Mouse (Mus musculus) liver, embryonic 15.5 days (tissue): ENCODE data around the gene Cyp4x1. TPM values are rescaled to one million over a fixed set of nuclear protein-coding genes. Genes with fewer than 3 reads are reported as not detected.

Source experiments
- ATAC-seq: fragments of 200-750 bp; cut with Nextera tagmentation; 2 replicates; pipeline ENCODE4 v1.8.0; 2017; ENCODE audit warnings: moderate number of reproducible peaks, mild to moderate bottlenecking, moderate library complexity; ENCODE audit not compliant: insufficient read depth
- H3K27ac ChIP-seq: fragments of 300-500 bp; sonication (generic); replicated peaks from 2 replicates; pipeline ENCODE4 v1.5.1; 2015; ENCODE audit warnings: mild to moderate bottlenecking, inconsistent platforms
- H3K27me3 ChIP-seq: fragments of 300-500 bp; sonication (generic); 2 replicates; pipeline ENCODE4 v1.6.1; 2015; ENCODE audit warnings: mild to moderate bottlenecking, inconsistent platforms
- H3K36me3 ChIP-seq: fragments of 300-500 bp; sonication (generic); replicated peaks from 2 replicates; pipeline ENCODE4 v1.6.1; 2015; ENCODE audit warnings: moderate library complexity, mild to moderate bottlenecking, inconsistent platforms
- H3K4me1 ChIP-seq: fragments of 300-500 bp; sonication (generic); replicated peaks from 2 replicates; pipeline ENCODE4 v1.6.1; 2015; ENCODE audit warnings: inconsistent platforms
- H3K4me2 ChIP-seq: fragments of 300-500 bp; sonication (generic); 2 replicates; pipeline ENCODE4 v1.6.1; 2015; ENCODE audit warnings: moderate library complexity, mild to moderate bottlenecking, inconsistent platforms
- H3K4me3 ChIP-seq: fragments of 300-500 bp; sonication (generic); replicated peaks from 2 replicates; pipeline ENCODE4 v1.5.1; 2015; ENCODE audit warnings: mild to moderate bottlenecking, inconsistent platforms
- H3K9ac ChIP-seq: fragments of 300-500 bp; sonication (generic); 2 replicates; pipeline ENCODE4 v1.6.1; 2015; ENCODE audit warnings: moderate library complexity, mild to moderate bottlenecking, inconsistent platforms
- H3K9me3 ChIP-seq: fragments of 300-500 bp; sonication (generic); replicated peaks from 2 replicates; pipeline ENCODE4 v1.6.1; 2016; ENCODE audit warnings: inconsistent platforms
- WGBS: fragments of 180-500 bp; shearing (Covaris S2); methylation state at CpG from one replicate; pipeline ENCODE4 v1.1.7; 2015; ENCODE audit warnings: mixed read lengths; ENCODE audit not compliant: insufficient replicate concordance; 5-methylcytosine and 5-hydroxymethylcytosine counted together
- polyA plus RNA-seq: library from polyadenylated mRNA; unstranded; fragments of >200 nt; fragmentation: Nextera tagmentation; extraction: Ambion mirVana; gene quantifications from 2 replicates; pipeline ENCODE4 v1.2.1, GENCODE M21; 2015

The Cyp4x1 gene
- polyA plus RNA-seq, 1 experiment from 2014 or later = 0.05 TPM

DNA sequence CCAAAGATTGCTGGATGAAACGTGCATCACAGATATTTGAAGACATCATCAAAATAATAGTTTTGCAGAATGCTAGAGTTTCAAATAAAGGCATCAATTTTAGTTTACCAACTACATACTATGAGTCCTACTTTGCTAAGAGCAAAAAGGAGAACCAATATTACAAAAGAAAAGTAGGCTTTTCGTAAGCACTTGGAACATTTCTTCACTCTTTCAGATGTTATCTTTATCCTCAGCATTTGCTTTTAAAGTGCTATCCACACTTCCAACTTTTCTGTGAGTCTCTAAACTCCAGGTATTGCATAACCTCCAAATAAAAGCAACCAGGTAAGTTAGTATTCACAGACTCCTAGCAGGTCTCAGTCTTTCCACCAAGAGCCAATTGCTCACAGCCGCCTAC, 14.4 kb downstream of the Cyp4x1 start:
- no peak for ATAC-seq
- WGBS = 57% methylated on average over 3 of the region's 3 CpGs
- Histone ChIP-seq H3K9ac (no peak overlapping the region), H3K9me3 (no peaks in the 10 kb centered on the region), H3K4me1 (no peaks in the 10 kb centered on the region), H3K27me3 (no peaks in the 10 kb centered on the region), H3K27ac (no peak overlapping the region), H3K4me3 (no peak overlapping the region), H3K36me3 (no peaks in the 10 kb centered on the region), H3K4me2 (no peak overlapping the region)

DNA sequence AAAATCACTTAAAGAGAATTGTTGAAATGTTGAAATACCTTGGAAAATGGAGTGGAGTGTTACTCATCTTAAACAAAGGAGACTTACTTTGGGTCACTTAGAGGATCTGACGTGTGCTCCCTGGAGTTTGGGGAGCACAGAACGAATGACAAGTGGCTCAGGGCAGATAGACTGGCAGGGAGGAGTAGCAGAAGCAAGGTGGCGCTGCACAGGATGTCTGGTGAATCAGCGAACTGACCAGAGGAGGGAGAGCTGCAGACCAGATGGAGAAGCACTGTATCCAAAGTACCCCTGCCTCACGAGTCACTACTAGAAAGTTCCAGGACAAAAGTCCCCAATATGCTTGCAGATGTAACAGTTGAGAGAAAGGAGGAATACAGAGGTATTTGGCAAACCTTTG, 20.8 kb downstream of the Cyp4x1 start:
- H3K4me1 ChIP-seq = no peaks in the 10 kb centered on the region
- H3K27me3 ChIP-seq = peaks cover 16% of the 10 kb centered on the region
- no peak for ATAC-seq
- WGBS = 20% methylated on average over 5 of the region's 5 CpGs
- no peaks in the 10 kb centered on the region for H3K9me3 ChIP-seq
- no peak overlapping the region for H3K4me2 ChIP-seq
- no peak overlapping the region for H3K27ac ChIP-seq
- H3K36me3 ChIP-seq = no peaks in the 10 kb centered on the region
- H3K4me3 ChIP-seq = no peak overlapping the region
- H3K9ac ChIP-seq = no peak overlapping the region

DNA sequence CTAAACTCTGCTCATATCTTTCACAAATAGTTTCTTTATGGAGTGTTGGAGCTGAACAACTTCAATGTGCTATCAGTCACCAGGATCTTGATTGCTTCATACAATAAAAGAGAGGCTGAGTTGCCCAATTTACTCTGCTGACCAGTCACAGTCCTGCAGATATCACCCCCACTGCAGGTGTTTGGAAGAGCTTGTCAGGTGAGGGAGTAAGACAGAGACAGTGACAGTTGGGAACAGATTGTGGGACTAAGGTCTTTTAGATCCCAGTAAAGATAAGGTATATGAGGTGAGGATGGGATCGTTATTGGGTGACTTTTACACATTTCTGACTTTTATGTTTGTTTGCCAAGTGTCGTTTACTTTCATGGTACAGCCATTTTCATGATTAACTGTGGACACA, 22.9 kb downstream of the Cyp4x1 start:
- Histone ChIP-seq H3K9ac (no peak overlapping the region), H3K4me1 (no peaks in the 10 kb centered on the region), H3K27me3 (peaks cover 16% of the 10 kb centered on the region), H3K27ac (no peak overlapping the region), H3K36me3 (no peaks in the 10 kb centered on the region), H3K4me2 (no peak overlapping the region), H3K9me3 (no peaks in the 10 kb centered on the region), H3K4me3 (no peak overlapping the region)
- ATAC-seq = no peak
- WGBS = 52% methylated on average over 2 of the region's 2 CpGs

DNA sequence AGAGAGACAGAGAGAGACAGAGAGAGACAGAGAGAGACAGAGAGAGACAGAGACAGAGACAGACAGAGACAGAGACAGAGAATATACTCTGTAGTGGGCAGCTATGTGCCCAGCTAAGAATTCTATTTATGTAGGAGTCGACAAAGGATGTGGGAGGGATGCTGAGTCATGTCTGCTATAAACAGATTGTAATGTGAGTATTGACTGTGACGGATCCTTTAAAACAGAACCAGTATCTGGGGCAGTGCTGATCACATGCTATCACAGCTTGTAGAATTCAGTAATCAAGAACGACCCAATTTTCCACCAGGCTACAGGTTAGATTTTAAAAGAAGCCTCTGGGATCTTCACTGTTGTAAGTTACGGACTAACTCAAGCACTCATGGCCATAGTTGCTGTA, 30.6 kb downstream of the Cyp4x1 start:
- 21% methylated on average over 4 of the region's 4 CpGs for WGBS
- Histone ChIP-seq H3K4me2 (no peak overlapping the region; the same call in 1 of the 2 replicates), H3K4me3 (no peak overlapping the region), H3K36me3 (no peaks in the 10 kb centered on the region), H3K4me1 (peaks cover 19% of the 10 kb centered on the region), H3K9me3 (no peaks in the 10 kb centered on the region), H3K27me3 (0 out of 2 replicates have a peak, but pooled peaks cover 3% of the 10 kb centered on the region), H3K27ac (peak overlapping the region; percentile 66), H3K9ac (no peak overlapping the region)
- peak; percentile 73 for ATAC-seq

DNA sequence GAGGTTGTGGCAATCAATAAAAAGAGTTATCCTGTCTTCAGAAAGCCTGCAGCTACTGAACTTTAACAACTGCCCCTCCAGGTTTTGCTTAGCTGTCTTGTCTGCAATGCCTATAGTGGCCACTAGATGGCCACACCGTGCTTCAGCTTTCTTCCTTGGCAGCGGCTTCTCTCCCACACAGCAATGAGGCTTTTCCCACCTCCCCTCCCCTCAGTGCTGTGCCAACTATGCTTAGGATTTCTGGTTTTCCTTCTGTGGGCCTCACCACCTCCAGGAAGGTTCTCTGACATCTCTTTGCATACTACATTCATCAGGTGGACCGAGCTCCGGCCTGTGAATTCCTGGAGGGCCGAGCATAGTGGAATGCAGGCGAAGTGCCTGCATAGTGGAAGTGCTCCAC, 32.4 kb downstream of the Cyp4x1 start:
- peak overlapping the region; percentile 25; the same call in 1 of the 2 replicates for H3K4me2 ChIP-seq
- H3K4me1 ChIP-seq = peaks cover 36% of the 10 kb centered on the region
- H3K27me3 ChIP-seq = 0 out of 2 replicates have a peak, but pooled peaks cover 3% of the 10 kb centered on the region
- no peak overlapping the region for H3K9ac ChIP-seq
- no peak overlapping the region for H3K4me3 ChIP-seq
- H3K27ac ChIP-seq = no peak overlapping the region
- 51% methylated on average over 6 of the region's 6 CpGs for WGBS
- no peak for ATAC-seq
- H3K9me3 ChIP-seq = no peaks in the 10 kb centered on the region
- no peaks in the 10 kb centered on the region for H3K36me3 ChIP-seq

DNA sequence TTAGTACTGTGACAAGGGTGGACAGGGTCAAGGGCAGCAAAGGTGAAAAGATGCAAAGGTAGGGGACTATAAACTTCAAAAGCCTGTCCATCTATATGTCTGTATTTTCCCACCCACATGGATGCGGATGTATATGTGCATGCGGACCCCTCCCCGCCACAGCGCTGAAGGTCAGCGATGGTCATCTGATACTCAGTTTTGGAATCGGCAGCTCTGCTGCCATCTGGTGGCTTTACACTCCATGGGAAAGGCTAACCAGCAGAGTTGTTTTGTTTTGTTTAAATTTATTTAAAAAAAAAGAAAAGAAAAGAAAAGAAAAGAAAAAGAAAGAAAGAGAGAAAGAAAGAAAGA, 37.0 kb downstream of the Cyp4x1 start:
- no peaks in the 10 kb centered on the region for H3K9me3 ChIP-seq
- peak overlapping the region; percentile 71 for H3K9ac ChIP-seq
- 0 out of 2 replicates have a peak, but pooled peaks cover 9% of the 10 kb centered on the region for H3K27me3 ChIP-seq
- peak overlapping the region; percentile 52 for H3K4me3 ChIP-seq
- ATAC-seq = no peak
- peak overlapping the region; percentile 96 for H3K27ac ChIP-seq
- WGBS = under 1% methylated on average over 6 of the region's 6 CpGs
- peaks cover 65% of the 10 kb centered on the region for H3K4me1 ChIP-seq
- H3K4me2 ChIP-seq = peak overlapping the region; percentile 89
- no peaks in the 10 kb centered on the region for H3K36me3 ChIP-seq

DNA sequence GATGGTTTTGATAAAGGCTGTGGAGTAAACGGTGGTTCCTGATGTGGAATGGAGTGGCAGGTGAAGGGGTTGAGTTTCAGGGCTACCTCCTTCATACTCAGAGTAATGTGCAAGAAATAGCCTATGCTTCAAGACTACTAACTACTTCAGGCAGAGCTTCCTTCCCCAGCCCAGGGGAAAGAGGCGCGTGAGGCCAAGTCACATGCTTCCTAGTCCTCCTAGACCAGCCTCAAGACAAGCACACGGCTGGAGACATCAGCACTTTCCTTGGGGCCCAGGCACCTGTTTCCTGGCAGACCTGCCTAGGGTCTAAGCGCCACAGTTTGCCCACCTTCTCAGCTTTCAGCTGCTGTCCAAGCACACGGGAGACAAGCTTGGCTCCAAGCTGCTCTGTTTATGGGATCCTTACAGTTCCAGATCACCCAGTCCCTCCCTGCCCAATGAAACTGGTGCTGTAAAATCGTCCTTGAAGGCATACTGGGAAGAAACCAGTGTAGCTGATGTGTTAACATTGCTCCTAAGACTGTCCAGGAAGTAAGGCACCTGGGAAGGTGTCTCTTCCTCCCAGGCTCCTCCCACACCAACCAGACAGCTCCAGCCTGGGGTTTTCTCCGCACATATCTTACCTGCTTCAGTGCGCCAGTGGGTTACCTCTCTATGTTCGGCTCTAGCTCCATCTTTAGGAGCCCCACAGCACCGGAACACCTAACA, 37.5 kb downstream of the Cyp4x1 start:
- Histone ChIP-seq H3K9me3 (no peaks in the 10 kb centered on the region), H3K27ac (peak overlapping the region; percentile 96), H3K4me1 (peaks cover 68% of the 10 kb centered on the region), H3K4me2 (peak overlapping the region; percentile 89), H3K9ac (peak overlapping the region; percentile 71), H3K36me3 (no peaks in the 10 kb centered on the region), H3K4me3 (peak overlapping the region; percentile 52), H3K27me3 (0 out of 2 replicates have a peak, but pooled peaks cover 9% of the 10 kb centered on the region)
- 3% methylated on average over 11 of the region's 11 CpGs for WGBS
- no peak for ATAC-seq

DNA sequence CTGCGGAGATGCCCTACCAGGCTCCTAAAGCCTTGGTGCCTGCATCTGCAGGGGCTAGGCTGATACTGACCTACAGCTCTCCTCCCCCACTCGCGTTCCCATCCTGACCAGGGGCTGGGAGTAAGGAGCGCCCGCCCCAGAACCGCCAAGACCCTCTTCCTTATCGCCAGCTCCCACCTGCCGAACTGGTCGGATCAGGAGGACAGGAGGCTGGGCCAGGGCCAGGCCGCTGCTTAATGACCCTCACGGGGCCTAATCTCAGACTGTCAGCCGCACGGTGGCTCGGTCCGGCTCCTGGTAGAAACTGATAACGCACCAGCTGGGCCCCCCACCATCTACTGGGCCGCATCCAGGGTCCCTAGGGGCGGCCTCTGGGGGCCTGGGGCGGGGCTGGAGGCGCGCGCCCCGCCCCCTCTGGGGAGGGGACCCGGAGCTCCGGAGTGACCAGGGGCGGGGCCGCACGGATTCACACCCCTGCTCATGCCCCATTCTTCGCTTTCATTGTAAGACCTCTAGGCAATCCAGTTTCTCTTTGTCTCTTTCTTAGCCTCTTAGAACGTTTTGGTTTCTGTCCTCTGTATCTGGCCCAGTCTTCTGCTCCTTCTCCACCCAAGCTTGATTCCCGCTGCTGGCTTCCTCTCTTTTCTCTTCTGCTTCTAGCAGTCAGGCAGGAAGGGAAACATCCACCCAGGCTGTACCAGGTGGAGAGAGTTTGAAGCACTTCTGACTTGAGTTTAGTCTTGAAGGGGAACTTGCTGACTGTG, 38.2 kb downstream of the Cyp4x1 start:
- Histone ChIP-seq H3K9me3 (no peaks in the 10 kb centered on the region), H3K36me3 (no peaks in the 10 kb centered on the region), H3K27me3 (0 out of 2 replicates have a peak, but pooled peaks cover 9% of the 10 kb centered on the region), H3K27ac (peak overlapping the region; percentile 96), H3K4me2 (peak overlapping the region; percentile 89), H3K4me3 (peak overlapping the region; percentile 52), H3K4me1 (peaks cover 75% of the 10 kb centered on the region), H3K9ac (peak overlapping the region; percentile 71)
- peak; percentile 93 for ATAC-seq
- 1% methylated on average over 31 of the region's 31 CpGs for WGBS

DNA sequence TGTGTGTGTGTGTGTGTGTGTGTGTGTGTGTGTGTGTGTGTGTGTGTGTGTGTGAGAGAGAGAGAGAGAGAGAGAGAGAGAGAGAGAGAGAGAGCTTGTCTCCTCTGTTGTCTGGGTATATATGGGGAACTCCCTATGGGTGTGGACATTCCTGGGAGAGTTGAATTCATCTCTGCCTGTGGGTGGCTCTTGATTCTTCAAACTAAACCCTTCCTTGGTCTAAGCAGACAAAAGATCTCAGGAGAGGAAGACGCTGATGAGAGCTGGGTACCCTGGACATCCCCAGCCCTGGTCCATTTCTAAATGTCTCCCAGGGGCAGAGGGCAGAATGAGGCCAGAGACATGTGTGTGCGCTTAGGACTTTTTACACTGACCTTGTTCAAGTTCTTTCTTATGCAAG, 40.0 kb downstream of the Cyp4x1 start:
- Histone ChIP-seq H3K27me3 (0 out of 2 replicates have a peak, but pooled peaks cover 6% of the 10 kb centered on the region), H3K9me3 (no peaks in the 10 kb centered on the region), H3K4me3 (no peak overlapping the region), H3K27ac (peak overlapping the region; percentile 96), H3K9ac (peak overlapping the region; percentile 71), H3K36me3 (no peaks in the 10 kb centered on the region), H3K4me1 (peaks cover 91% of the 10 kb centered on the region), H3K4me2 (peak overlapping the region; percentile 89)
- no peak for ATAC-seq
- 59% methylated on average over 2 of the region's 2 CpGs for WGBS

DNA sequence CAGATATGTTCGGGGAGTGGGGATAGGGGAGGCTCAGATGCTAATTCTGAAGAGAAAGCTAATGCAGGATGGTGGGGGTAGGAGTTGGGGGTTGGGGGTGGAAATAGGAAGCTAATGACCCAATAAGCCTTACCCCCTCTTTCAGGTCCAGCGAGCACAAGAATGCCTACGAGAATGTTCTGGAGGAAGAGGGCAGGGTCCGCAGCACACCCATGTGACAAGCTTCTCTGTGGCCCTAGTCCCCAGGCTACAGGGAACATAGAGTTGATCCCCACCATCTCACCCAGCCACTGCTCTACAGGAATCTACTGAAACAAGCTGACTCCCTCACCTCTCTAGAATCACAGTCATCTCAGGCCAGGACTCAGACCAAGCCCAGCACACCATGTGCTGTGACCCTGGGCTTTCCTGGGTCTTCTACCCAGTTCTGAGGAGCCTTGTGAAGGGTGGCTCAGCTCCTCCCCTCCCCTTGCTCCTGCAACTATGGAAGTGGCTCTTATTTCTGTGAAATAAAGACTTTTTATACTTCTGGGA, 40.7 kb downstream of the Cyp4x1 start:
- Histone ChIP-seq H3K36me3 (no peaks in the 10 kb centered on the region), H3K4me1 (peaks cover 96% of the 10 kb centered on the region), H3K27ac (peak overlapping the region; percentile 96), H3K4me3 (peak overlapping the region; percentile 4; the same call in 1 of the 2 replicates), H3K4me2 (peak overlapping the region; percentile 89), H3K27me3 (0 out of 2 replicates have a peak, but pooled peaks cover 6% of the 10 kb centered on the region), H3K9ac (peak overlapping the region; percentile 71), H3K9me3 (no peaks in the 10 kb centered on the region)
- 67% methylated on average over 4 of the region's 4 CpGs for WGBS
- no peak for ATAC-seq

DNA sequence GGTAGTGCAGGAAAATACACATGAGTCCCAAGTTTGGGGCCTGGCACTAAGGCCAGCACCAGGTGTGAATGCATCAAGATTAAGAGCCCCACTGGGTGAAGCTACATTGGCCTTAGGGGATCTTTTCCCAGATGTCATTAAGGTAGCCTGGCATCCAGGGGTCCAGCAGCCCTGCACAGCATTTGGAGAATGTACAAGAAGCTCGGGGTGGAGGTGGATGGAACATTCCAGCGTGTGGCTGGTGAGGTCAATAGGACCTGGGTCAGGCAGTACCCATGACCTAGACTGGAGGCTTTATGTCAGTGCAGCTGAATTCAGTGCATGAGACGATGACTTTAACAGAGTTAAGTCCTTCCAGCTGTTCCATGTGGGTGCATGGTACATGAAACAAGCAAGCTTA, 42.3 kb downstream of the Cyp4x1 start:
- H3K27me3 ChIP-seq = 0 out of 2 replicates have a peak, but pooled peaks cover 15% of the 10 kb centered on the region
- peaks cover 98% of the 10 kb centered on the region for H3K4me1 ChIP-seq
- no peak overlapping the region for H3K9ac ChIP-seq
- peak overlapping the region; percentile 89 for H3K4me2 ChIP-seq
- WGBS = 78% methylated on average over 3 of the region's 3 CpGs
- peak overlapping the region; percentile 96 for H3K27ac ChIP-seq
- no peaks in the 10 kb centered on the region for H3K36me3 ChIP-seq
- H3K4me3 ChIP-seq = no peak overlapping the region
- ATAC-seq = no peak
- no peaks in the 10 kb centered on the region for H3K9me3 ChIP-seq
